Mouse (Mus musculus): Measurements from ENCODE around the gene Gm45716. TPM values are rescaled to one million over a fixed set of nuclear protein-coding genes. Genes with fewer than 3 reads are reported as not detected.
A peak's percentile ranks its signal among the peaks of the same experiment; 100 is the strongest.

Gm45716 gene
- polyA plus RNA-seq, 1 experiment from 2014 or later, result 9.4 TPM

DNA sequence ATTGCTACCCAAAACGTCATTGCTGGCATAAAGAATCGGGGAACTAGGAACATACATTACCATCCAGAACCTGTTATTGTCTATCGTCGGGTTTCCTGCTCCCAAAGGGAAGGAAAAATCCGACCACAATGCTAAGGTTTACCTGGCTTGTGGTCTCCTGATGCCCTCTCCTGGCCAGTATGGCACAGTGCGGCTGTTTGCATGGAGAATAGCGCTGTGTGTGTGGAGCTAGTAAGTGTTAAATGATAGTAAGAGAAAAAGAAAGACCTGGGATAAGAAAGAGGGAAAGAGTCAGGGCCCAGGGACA lies 17.5 kb upstream of the Gm45716 start:
- Histone ChIP-seq H3K9me3 (ENCODE audit: control insufficient read depth, low read length) (no peaks in the 10 kb centered on the region), H3K27me3 (replicated peaks; ENCODE audit: control insufficient read depth, insufficient read depth, low read length) (no peaks in the 10 kb centered on the region), H3K4me2 (ENCODE audit: low read depth, low read length) (peak overlapping the region; percentile 37), H3K4me1 (ENCODE audit: control insufficient read depth, insufficient read depth, low read length) (no peaks in the 10 kb centered on the region), H3K27ac (ENCODE audit: low read length) (no peak overlapping the region), H3K9ac (ENCODE audit: low read depth, low read length) (no peak overlapping the region), H3K36me3 (ENCODE audit: control insufficient read depth, insufficient read depth, low read length) (no peaks in the 10 kb centered on the region), H3K4me3 (ENCODE audit: low read length) (peak overlapping the region; percentile 16; the same call in 1 of the 2 replicates)
- WGBS, result 2% methylated on average over 7 of the region's 7 CpGs
- ATAC-seq, result peak; percentile 84

GRCm38 (mm10) chr11:90172331-90172730 lies 15.2 kb upstream of the Gm45716 start:
- WGBS, result 88% methylated on average over 6 of the region's 6 CpGs
- ATAC-seq, result no peak

GRCm38 (mm10) chr11:90175634-90176300 lies 11.7 kb upstream of the Gm45716 start:
- no peaks in the 10 kb centered on the region for H3K4me1 ChIP-seq (ENCODE audit: control insufficient read depth, insufficient read depth, low read length)
- H3K9me3 ChIP-seq (ENCODE audit: control insufficient read depth, low read length), result no peaks in the 10 kb centered on the region
- H3K27ac ChIP-seq (ENCODE audit: low read length), result no peak overlapping the region
- ATAC-seq, result no peak
- no peak overlapping the region for H3K4me2 ChIP-seq (ENCODE audit: low read depth, low read length)
- H3K9ac ChIP-seq (ENCODE audit: low read depth, low read length), result no peak overlapping the region
- H3K27me3 ChIP-seq (replicated peaks; ENCODE audit: control insufficient read depth, insufficient read depth, low read length), result no peaks in the 10 kb centered on the region
- 90% methylated on average over 14 of the region's 14 CpGs for WGBS
- no peak overlapping the region for H3K4me3 ChIP-seq (ENCODE audit: low read length)
- H3K36me3 ChIP-seq (ENCODE audit: control insufficient read depth, insufficient read depth, low read length), result no peaks in the 10 kb centered on the region

More at GRCm38 (mm10) chr11:90172331-90172730, 15.2 kb upstream of the Gm45716 start:
- Histone ChIP-seq H3K9me3 (ENCODE audit: control insufficient read depth, low read length) (no peaks in the 10 kb centered on the region), H3K4me1 (ENCODE audit: control insufficient read depth, insufficient read depth, low read length) (no peaks in the 10 kb centered on the region), H3K4me2 (ENCODE audit: low read depth, low read length) (no peak overlapping the region), H3K27ac (ENCODE audit: low read length) (no peak overlapping the region), H3K9ac (ENCODE audit: low read depth, low read length) (no peak overlapping the region), H3K27me3 (replicated peaks; ENCODE audit: control insufficient read depth, insufficient read depth, low read length) (no peaks in the 10 kb centered on the region), H3K36me3 (ENCODE audit: control insufficient read depth, insufficient read depth, low read length) (no peaks in the 10 kb centered on the region), H3K4me3 (ENCODE audit: low read length) (no peak overlapping the region)

- Histone ChIP-seq H3K27ac (ENCODE audit: low read length) (no peak overlapping the region), H3K36me3 (ENCODE audit: control insufficient read depth, insufficient read depth, low read length) (no peaks in the 10 kb centered on the region), H3K4me2 (ENCODE audit: low read depth, low read length) (no peak overlapping the region), H3K27me3 (replicated peaks; ENCODE audit: control insufficient read depth, insufficient read depth, low read length) (no peaks in the 10 kb centered on the region), H3K9me3 (ENCODE audit: control insufficient read depth, low read length) (no peaks in the 10 kb centered on the region), H3K4me1 (ENCODE audit: control insufficient read depth, insufficient read depth, low read length) (no peaks in the 10 kb centered on the region), H3K4me3 (ENCODE audit: low read length) (no peak overlapping the region), H3K9ac (ENCODE audit: low read depth, low read length) (no peak overlapping the region)
- WGBS, result 91% methylated on average over 6 of the region's 6 CpGs
- ATAC-seq, result no peak
Measured at GRCm38 (mm10) chr11:90177389-90177788, 10.1 kb upstream of the Gm45716 start.

DNA sequence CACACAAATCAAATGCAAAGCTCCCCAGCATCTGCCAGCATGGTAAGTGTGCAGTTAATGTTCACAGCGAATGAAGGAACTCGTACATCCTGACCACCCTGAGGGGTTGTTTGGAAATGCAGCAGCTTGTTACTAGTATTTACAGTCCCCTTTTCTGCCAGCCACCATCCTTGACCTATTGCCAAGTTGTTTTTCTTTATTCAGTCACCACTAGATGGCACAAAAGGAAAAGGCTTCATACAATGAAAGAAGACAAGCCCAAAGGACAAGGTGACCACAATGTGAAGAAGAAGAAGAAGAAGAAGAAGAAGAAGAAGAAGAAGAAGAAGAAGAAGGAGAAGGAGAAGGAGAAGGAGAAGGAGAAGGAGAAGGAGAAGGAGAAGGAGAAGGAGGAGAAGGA lies 4.1 kb upstream of the Gm45716 start:
- 12% methylated on average over 2 of the region's 2 CpGs for WGBS
- Histone ChIP-seq H3K9ac (ENCODE audit: low read depth, low read length) (no peak overlapping the region), H3K4me1 (ENCODE audit: control insufficient read depth, insufficient read depth, low read length) (no peaks in the 10 kb centered on the region), H3K27me3 (replicated peaks; ENCODE audit: control insufficient read depth, insufficient read depth, low read length) (no peaks in the 10 kb centered on the region), H3K4me2 (ENCODE audit: low read depth, low read length) (no peak overlapping the region), H3K9me3 (ENCODE audit: control insufficient read depth, low read length) (no peaks in the 10 kb centered on the region), H3K36me3 (ENCODE audit: control insufficient read depth, insufficient read depth, low read length) (no peaks in the 10 kb centered on the region), H3K27ac (ENCODE audit: low read length) (no peak overlapping the region), H3K4me3 (ENCODE audit: low read length) (no peak overlapping the region)
- ATAC-seq, result no peak

- 74% methylated on average over 4 of the region's 4 CpGs for WGBS
- no peak overlapping the region for H3K27ac ChIP-seq (ENCODE audit: low read length)
- ATAC-seq, result no peak
- no peak overlapping the region for H3K4me2 ChIP-seq (ENCODE audit: low read depth, low read length)
- no peaks in the 10 kb centered on the region for H3K36me3 ChIP-seq (ENCODE audit: control insufficient read depth, insufficient read depth, low read length)
- no peaks in the 10 kb centered on the region for H3K27me3 ChIP-seq (replicated peaks; ENCODE audit: control insufficient read depth, insufficient read depth, low read length)
- H3K4me1 ChIP-seq (ENCODE audit: control insufficient read depth, insufficient read depth, low read length), result no peaks in the 10 kb centered on the region
- H3K4me3 ChIP-seq (ENCODE audit: low read length), result no peak overlapping the region
- no peak overlapping the region for H3K9ac ChIP-seq (ENCODE audit: low read depth, low read length)
- H3K9me3 ChIP-seq (ENCODE audit: control insufficient read depth, low read length), result no peaks in the 10 kb centered on the region
Measured at GRCm38 (mm10) chr11:90184756-90185155, 2.7 kb upstream of the Gm45716 start.

GRCm38 (mm10) chr11:90190156-90190555 lies 2.7 kb downstream of the Gm45716 start:
- Histone ChIP-seq H3K4me1 (ENCODE audit: control insufficient read depth, insufficient read depth, low read length) (no peaks in the 10 kb centered on the region), H3K9me3 (ENCODE audit: control insufficient read depth, low read length) (0 out of 2 replicates have a peak, but pooled peaks cover 4% of the 10 kb centered on the region), H3K4me2 (ENCODE audit: low read depth, low read length) (no peak overlapping the region), H3K9ac (ENCODE audit: low read depth, low read length) (no peak overlapping the region), H3K4me3 (ENCODE audit: low read length) (no peak overlapping the region), H3K27me3 (replicated peaks; ENCODE audit: control insufficient read depth, insufficient read depth, low read length) (no peaks in the 10 kb centered on the region), H3K27ac (ENCODE audit: low read length) (no peak overlapping the region), H3K36me3 (ENCODE audit: control insufficient read depth, insufficient read depth, low read length) (no peaks in the 10 kb centered on the region)
- ATAC-seq, result no peak
- 97% methylated on average over 3 of the region's 3 CpGs for WGBS

DNA sequence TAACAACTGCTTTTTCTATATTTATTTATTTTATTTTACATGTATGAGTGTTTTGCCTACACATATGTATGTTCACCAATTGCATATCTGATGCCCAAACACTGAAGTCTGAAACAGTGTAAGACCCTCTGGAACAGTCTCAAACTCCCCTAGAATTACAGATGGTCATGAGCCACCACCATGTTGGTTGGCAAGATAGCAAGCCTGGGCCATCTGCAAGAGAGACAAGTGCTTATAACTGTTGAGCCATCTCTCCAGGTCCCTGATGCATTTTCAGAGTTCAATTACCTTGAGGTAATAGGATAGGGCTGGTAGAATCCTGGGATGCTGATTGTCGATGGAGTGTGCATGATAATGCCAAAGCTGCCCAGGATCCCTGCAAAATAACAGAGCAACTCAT lies 7.5 kb downstream of the Gm45716 start:
- Histone ChIP-seq H3K36me3 (ENCODE audit: control insufficient read depth, insufficient read depth, low read length) (no peaks in the 10 kb centered on the region), H3K27ac (ENCODE audit: low read length) (no peak overlapping the region), H3K4me3 (ENCODE audit: low read length) (no peak overlapping the region), H3K9me3 (ENCODE audit: control insufficient read depth, low read length) (0 out of 2 replicates have a peak, but pooled peaks cover 4% of the 10 kb centered on the region), H3K27me3 (replicated peaks; ENCODE audit: control insufficient read depth, insufficient read depth, low read length) (no peaks in the 10 kb centered on the region), H3K9ac (ENCODE audit: low read depth, low read length) (no peak overlapping the region), H3K4me2 (ENCODE audit: low read depth, low read length) (no peak overlapping the region), H3K4me1 (ENCODE audit: control insufficient read depth, insufficient read depth, low read length) (peaks cover 3% of the 10 kb centered on the region; the same call in 1 of the 2 replicates)
- WGBS, result 76% methylated on average over 1 of the region's 1 CpGs
- no peak for ATAC-seq

- peak; percentile 75 for ATAC-seq
- H3K4me1 ChIP-seq (ENCODE audit: control insufficient read depth, insufficient read depth, low read length), result peaks cover 3% of the 10 kb centered on the region; the same call in 1 of the 2 replicates
- peak overlapping the region; percentile 48 for H3K27ac ChIP-seq (ENCODE audit: low read length)
- WGBS, result 59% methylated on average over 11 of the region's 11 CpGs
- no peak overlapping the region; the same call in 1 of the 2 replicates for H3K4me3 ChIP-seq (ENCODE audit: low read length)
- no peak overlapping the region for H3K9ac ChIP-seq (ENCODE audit: low read depth, low read length)
- 0 out of 2 replicates have a peak, but pooled peaks cover 4% of the 10 kb centered on the region for H3K9me3 ChIP-seq (ENCODE audit: control insufficient read depth, low read length)
- peak overlapping the region; percentile 37; the same call in 1 of the 2 replicates for H3K4me2 ChIP-seq (ENCODE audit: low read depth, low read length)
- H3K27me3 ChIP-seq (replicated peaks; ENCODE audit: control insufficient read depth, insufficient read depth, low read length), result no peaks in the 10 kb centered on the region
- no peaks in the 10 kb centered on the region for H3K36me3 ChIP-seq (ENCODE audit: control insufficient read depth, insufficient read depth, low read length)
Measured at GRCm38 (mm10) chr11:90195756-90196520, 8.5 kb downstream of the Gm45716 start.
